In genomic region chr6:89431920-89432482, GRCm38 (mm10) we compare ENCODE assay signal across 24 mouse cellular contexts.
DNase-seq lines count a peak whose midpoint lies in the region; ATAC-seq and TF ChIP-seq lines count a peak whose summit lies in the region.
"Had no signal": no experiment of that assay in that cellular context is flagged by ENCODE, and none has a peak within 500 bp of the region (broad histone marks: within the 10 kb centered on the region; RNA-seq: fewer than 3 reads in every experiment).

No protein-coding gene starts in this region.

- no peak overlapping the region for H3K27ac ChIP-seq in kidney, adult 2 months (ENCODE audit: insufficient read depth, low read depth, low read length)
- no peak overlapping the region for H3K27ac ChIP-seq in liver, embryonic 13.5 days
- H3K27ac ChIP-seq: embryonic facial prominence, embryonic 15.5 days; forebrain, embryonic 10.5 days; heart, embryonic 10.5 days; heart, embryonic 15.5 days; hindbrain, embryonic 13.5 days had no signal

- TF ChIP-seq POLR2A in kidney, adult 2 months (IDR thresholded peaks at IDR 0.05; ENCODE audit: low read depth, low read length), result no peak

- H3K4me2 ChIP-seq in liver, embryonic 13.5 days, result no peak overlapping the region
- H3K4me2 ChIP-seq: embryonic facial prominence, embryonic 15.5 days; heart, embryonic 15.5 days; hindbrain, embryonic 13.5 days had no signal

- no peaks in the 10 kb centered on the region for H3K9me3 ChIP-seq in liver, embryonic 13.5 days (replicated peaks)
- H3K9me3 ChIP-seq: embryonic facial prominence, embryonic 15.5 days; forebrain, embryonic 10.5 days; heart, embryonic 10.5 days; heart, embryonic 15.5 days; hindbrain, embryonic 13.5 days had no signal

- no peak for TF ChIP-seq CTCF in kidney, adult 2 months (conservative IDR thresholded peaks at IDR 0.05; ENCODE audit: insufficient read depth, insufficient read length, low read depth, low read length)

- WGBS in kidney, adult 2 months, result 93% methylated on average over 2 of the region's 2 CpGs
- WGBS in liver, embryonic 13.5 days (ENCODE audit: insufficient replicate concordance), result 18% methylated on average over 2 of the region's 2 CpGs

- ATAC-seq in liver, embryonic 13.5 days (ENCODE audit: low read depth), result peak; percentile 65
- 0 out of 2 replicates have a peak, but pooled peaks have one; percentile 39 for ATAC-seq in common myeloid progenitor, adult 5-6 weeks (replicated peaks; ENCODE audit: low read depth, poor library complexity, severe bottlenecking)
- peak; percentile 88 for ATAC-seq in megakaryocyte progenitor cell, adult 5-6 weeks (replicated peaks; ENCODE audit: poor library complexity)
- ATAC-seq: activated CD4-positive, CD25-positive, alpha-beta regulatory T cell, adult 4 months; forebrain, embryonic 14.5 days; Patski had no signal

- peaks cover 4% of the 10 kb centered on the region for H3K4me1 ChIP-seq in kidney, adult 2 months (ENCODE audit: control insufficient read depth, insufficient read depth, low read length)
- H3K4me1 ChIP-seq in liver, embryonic 13.5 days (replicated peaks), result no peaks in the 10 kb centered on the region; the same call in 1 of the 2 replicates
- H3K4me1 ChIP-seq: embryonic facial prominence, embryonic 15.5 days; forebrain, embryonic 10.5 days; heart, embryonic 15.5 days had no signal

- peak; percentile 25 for DNase-seq in kidney, adult 2 months
- no peak for DNase-seq in kidney, adult 8-10 months
- DNase-seq in liver, embryonic 13.5 days, result no peak
- DNase-seq in liver, result no peak
- DNase-seq in neural tube, embryonic 10.5 days (ENCODE audit: extremely low spot score, low spot score), result no peak
- no peak for DNase-seq in right cerebral cortex, postnatal 25 days
- DNase-seq: adrenal gland, postnatal 14 days; cerebellum, adult 11-12 months; cerebellum, postnatal 10 days; embryo, embryonic 11 days; gastrocnemius, postnatal 36 days; heart, adult 11 months; heart, postnatal 14 days had no signal

- no peaks in the 10 kb centered on the region for H3K27me3 ChIP-seq in kidney, adult 2 months (replicated peaks; ENCODE audit: control insufficient read depth, insufficient read depth, low read length)
- 0 out of 2 replicates have a peak, but pooled peaks cover 4% of the 10 kb centered on the region for H3K27me3 ChIP-seq in liver, embryonic 13.5 days
- H3K27me3 ChIP-seq: embryonic facial prominence, embryonic 15.5 days; heart, embryonic 15.5 days; hindbrain, embryonic 13.5 days; Patski had no signal

- H3K36me3 ChIP-seq in kidney, adult 2 months (ENCODE audit: control insufficient read depth, insufficient read depth, low read length), result no peaks in the 10 kb centered on the region
- H3K36me3 ChIP-seq in liver, embryonic 13.5 days, result no peaks in the 10 kb centered on the region
- H3K36me3 ChIP-seq: embryonic facial prominence, embryonic 15.5 days; forebrain, embryonic 10.5 days; heart, embryonic 10.5 days; heart, embryonic 15.5 days; hindbrain, embryonic 13.5 days had no signal

- H3K9ac ChIP-seq in liver, embryonic 13.5 days, result no peak overlapping the region
- H3K9ac ChIP-seq: embryonic facial prominence, embryonic 15.5 days; heart, embryonic 15.5 days; hindbrain, embryonic 13.5 days had no signal

- H3K4me3 ChIP-seq in kidney, adult 2 months (ENCODE audit: insufficient read depth, low read depth, low read length), result no peak overlapping the region
- H3K4me3 ChIP-seq in liver, embryonic 13.5 days (replicated peaks), result no peak overlapping the region
- H3K4me3 ChIP-seq: embryonic facial prominence, embryonic 15.5 days; erythroblast, embryonic 14.5 days; forebrain, embryonic 10.5 days; heart, embryonic 10.5 days; heart, embryonic 15.5 days; hindbrain, embryonic 13.5 days had no signal
